Mouse (Mus musculus): Measurements from ENCODE around the gene Fam189b. TPM values are rescaled to one million over a fixed set of nuclear protein-coding genes. Genes with fewer than 3 reads are reported as not detected.

The Fam189b gene
- total and polyA plus RNA-seq, 3 experiments: 1.1 to 8.4 (median 2.2) TPM

DNA sequence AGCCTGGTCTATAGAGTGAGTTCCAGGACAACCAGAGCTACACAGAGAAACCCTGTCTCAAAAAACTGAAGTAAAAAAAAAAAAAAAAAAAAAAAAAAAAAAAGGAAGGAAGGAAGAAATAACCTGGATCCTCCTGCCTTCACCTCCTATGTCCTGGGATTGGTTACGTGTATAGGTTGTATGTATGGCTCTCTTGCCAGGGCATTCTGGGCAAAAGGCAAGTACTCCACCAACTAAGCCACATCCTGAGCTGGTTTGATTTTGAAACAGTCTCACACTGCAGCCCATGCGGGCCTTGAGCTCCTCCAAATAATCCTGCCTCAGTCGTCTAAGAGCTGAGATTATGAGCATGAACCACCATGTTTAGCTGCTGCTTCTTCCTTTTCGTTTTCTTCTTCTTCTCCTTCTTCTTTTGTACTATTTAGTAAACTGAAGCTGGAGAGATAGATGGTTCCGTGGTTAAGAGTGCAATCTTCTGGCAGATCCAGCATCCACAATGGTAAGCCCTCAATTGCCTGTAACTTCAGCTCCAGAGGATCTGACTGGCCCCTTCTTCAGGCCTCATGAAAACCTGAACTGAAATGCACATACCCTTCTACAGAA, 19.2 kb upstream of the Fam189b start:
- in situ Hi-C loops (cut with MboI; ENCODE audit: low pct_ligation_motif_present, low pct_unique_long_range_greater_than_20kb, low sequenced_read_pairs): no loop called here
- Histone ChIP-seq H3K79me2 (replicated peaks; ENCODE audit: control insufficient read depth, extremely low read depth, insufficient read depth, poor library complexity, severe bottlenecking) (peaks cover 22% of the 10 kb centered on the region), H3K27ac (ENCODE audit: insufficient read depth, low read depth) (peak overlapping the region; percentile 38; the same call in 1 of the 2 replicates), H3K4me3 (replicated peaks in 1 of 3; ENCODE audit: low read depth in 2 of 3, low read length in 2 of 3, poor library complexity in 1 of 3) (peak overlapping the region; percentile 42 to 84 (median 81)), H3K9me3 (replicated peaks; ENCODE audit: low read length) (no peaks in the 10 kb centered on the region), H3K4me2 (ENCODE audit: insufficient read depth, low read depth, poor library complexity, severe bottlenecking) (peak overlapping the region; percentile 95), H3K4me1 (ENCODE audit: control insufficient read depth in 1 of 2, insufficient read depth in 2 of 2) (peaks cover 8 to 41% of the 10 kb centered on the region in 2 experiments), H3K9ac (ENCODE audit: insufficient read depth, low read depth) (peak overlapping the region; percentile 84), H3K27me3 (replicated peaks) (no peaks in the 10 kb centered on the region), H3K36me3 (replicated peaks in 1 of 2; ENCODE audit: control insufficient read depth in 1 of 2, insufficient read depth in 1 of 2, low read length in 1 of 2) (peaks cover 20 to 25% of the 10 kb centered on the region in 2 experiments)
- DNase-seq (ENCODE audit: extremely low read depth): peak; percentile 27
- no peak for TF ChIP-seq KAT2A (IDR thresholded peaks at IDR 0.05; ENCODE audit: insufficient replicate concordance, low read length)
- no peak for TF ChIP-seq CTCF (conservative IDR thresholded peaks at IDR 0.05 in 1 of 2, IDR thresholded peaks at IDR 0.05 in 1 of 2; ENCODE audit: low read depth in 2 of 2, low read length in 2 of 2)
- TF ChIP-seq NELFE (IDR thresholded peaks at IDR 0.05; ENCODE audit: low read depth, low read length): no peak
- TF ChIP-seq ZNF384 (IDR thresholded peaks at IDR 0.05; ENCODE audit: low read depth, low read length): peak; percentile 82
- TF ChIP-seq POLR2A (IDR thresholded peaks at IDR 0.05; ENCODE audit: low read depth, low read length): 0 out of 2 replicates have a peak, but pooled peaks have one; percentile 21
- TF ChIP-seq ZKSCAN1 (IDR thresholded peaks at IDR 0.05; ENCODE audit: borderline replicate concordance, low read depth, low read length): no peak
- no peak for TF ChIP-seq RCOR1 (conservative IDR thresholded peaks at IDR 0.05; ENCODE audit: low read depth, low read length)
- no peak for TF ChIP-seq PAX5 (IDR thresholded peaks at IDR 0.05; ENCODE audit: low read length)
- no peak for TF ChIP-seq HCFC1 (IDR thresholded peaks at IDR 0.05; ENCODE audit: low read depth, low read length)
- 0 out of 2 replicates have a peak, but pooled peaks have one; percentile 28 for TF ChIP-seq SIN3A (IDR thresholded peaks at IDR 0.05; ENCODE audit: low read length)
- no peak for TF ChIP-seq JUN (IDR thresholded peaks at IDR 0.05; ENCODE audit: insufficient read depth, low read depth, low read length)
- no peak for TF ChIP-seq EP300 (IDR thresholded peaks at IDR 0.05; ENCODE audit: low read length)
- TF ChIP-seq MEF2A (IDR thresholded peaks at IDR 0.05; ENCODE audit: borderline replicate concordance, low read depth, low read length): no peak
- dilution Hi-C loops (cut with MboI; ENCODE audit: extremely low pct_ligation_motif_present, extremely low pct_unique_long_range_greater_than_20kb, low sequenced_read_pairs): no loop called here

DNA sequence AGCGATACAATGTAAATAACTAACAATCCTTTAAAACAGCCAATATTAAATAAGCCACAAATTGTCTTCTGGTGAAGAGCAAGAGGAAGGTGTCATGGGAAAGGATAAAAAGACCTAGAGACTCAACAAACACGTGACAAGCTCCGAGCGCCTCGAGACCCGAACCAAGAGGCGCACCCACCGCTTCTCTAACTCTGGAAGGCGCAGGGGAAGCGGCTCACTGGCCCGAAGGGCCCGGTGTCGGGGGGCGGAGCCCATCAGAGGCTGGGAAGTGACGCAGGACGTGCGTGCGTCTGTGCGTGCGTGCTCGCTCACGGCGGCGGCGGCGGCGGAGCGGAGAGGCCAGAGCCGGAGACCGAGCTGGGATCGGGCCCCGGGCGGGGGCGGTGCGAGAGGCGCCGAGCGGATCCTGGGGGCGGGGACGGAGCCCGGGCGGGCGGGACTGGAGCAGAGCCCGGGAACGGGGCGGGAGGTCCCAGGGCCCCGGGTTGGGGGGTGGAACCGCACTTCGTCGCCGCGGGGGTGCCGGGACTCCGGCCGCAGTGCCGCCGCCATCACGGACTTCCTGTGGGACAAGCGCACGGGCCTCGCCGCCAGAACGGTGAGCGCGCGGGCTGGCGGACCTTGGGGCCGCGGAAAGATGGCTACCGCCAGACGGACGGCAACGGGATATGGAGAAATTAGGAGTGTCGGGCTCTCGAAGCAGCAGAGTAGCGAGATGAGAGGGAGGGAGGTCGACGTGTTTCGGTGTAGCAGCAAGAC, 18.3 kb upstream of the Fam189b start, which contains the start of gene Clk2:
TSS of gene Clk2 (plus strand) at position 290 of the 762 bp plus-strand sequence.
- Histone ChIP-seq H3K4me3 (replicated peaks in 1 of 3; ENCODE audit: low read depth in 2 of 3, low read length in 2 of 3, poor library complexity in 1 of 3) (peak within 1 kb of the TSS; percentile 76 to 84 (median 81)), H3K4me1 (ENCODE audit: control insufficient read depth in 1 of 2, insufficient read depth in 2 of 2) (peaks cover 8 to 33% of the 10 kb centered on the region in 2 experiments), H3K27ac (ENCODE audit: insufficient read depth, low read depth) (peak within 1 kb of the TSS; percentile 71), H3K4me2 (ENCODE audit: insufficient read depth, low read depth, poor library complexity, severe bottlenecking) (peak within 1 kb of the TSS; percentile 95), H3K9me3 (replicated peaks; ENCODE audit: low read length) (no peaks in the 10 kb centered on the region), H3K79me2 (replicated peaks; ENCODE audit: control insufficient read depth, extremely low read depth, insufficient read depth, poor library complexity, severe bottlenecking) (peaks cover 22% of the 10 kb centered on the region), H3K9ac (ENCODE audit: insufficient read depth, low read depth) (peak within 1 kb of the TSS; percentile 84), H3K36me3 (replicated peaks in 1 of 2; ENCODE audit: control insufficient read depth in 1 of 2, insufficient read depth in 1 of 2, low read length in 1 of 2) (peaks cover 29 to 34% of the 10 kb centered on the region in 2 experiments), H3K27me3 (replicated peaks) (no peaks in the 10 kb centered on the region)
- in situ Hi-C loops (cut with MboI; ENCODE audit: low pct_ligation_motif_present, low pct_unique_long_range_greater_than_20kb, low sequenced_read_pairs): no loop called here
- dilution Hi-C loops (cut with MboI; ENCODE audit: extremely low pct_ligation_motif_present, extremely low pct_unique_long_range_greater_than_20kb, low sequenced_read_pairs): no loop called here
- DNase-seq (ENCODE audit: extremely low read depth): peak; percentile 95
- 0 out of 2 replicates have a peak, but pooled peaks have one; percentile 73 for TF ChIP-seq UBTF (IDR thresholded peaks at IDR 0.05; ENCODE audit: low read depth, low read length)
- TF ChIP-seq CHD1 (IDR thresholded peaks at IDR 0.05; ENCODE audit: low read depth, low read length): peak; percentile 64; the same call in 1 of the 2 replicates
- TF ChIP-seq ZNF384 (IDR thresholded peaks at IDR 0.05; ENCODE audit: low read depth, low read length): no peak
- peak; percentile 92 for TF ChIP-seq NELFE (IDR thresholded peaks at IDR 0.05; ENCODE audit: low read depth, low read length)
- peak; percentile 50; the same call in 1 of the 2 replicates for TF ChIP-seq USF2 (conservative IDR thresholded peaks at IDR 0.05; ENCODE audit: low read depth, low read length)
- TF ChIP-seq PAX5 (IDR thresholded peaks at IDR 0.05; ENCODE audit: low read length): no peak
- peak; percentile 85 for TF ChIP-seq ZMIZ1 (IDR thresholded peaks at IDR 0.05; ENCODE audit: low read depth, low read length)
- TF ChIP-seq TCF12 (IDR thresholded peaks at IDR 0.05; ENCODE audit: low read depth, low read length): peak; percentile 86
- TF ChIP-seq ZC3H11A (IDR thresholded peaks at IDR 0.05; ENCODE audit: low read depth, low read length): no peak
- peak; percentile 67 for TF ChIP-seq NRF1 (IDR thresholded peaks at IDR 0.05; ENCODE audit: low read depth, low read length)
- peak; percentile 83 for TF ChIP-seq MAX (IDR thresholded peaks at IDR 0.05; ENCODE audit: low read length)
- no peak for TF ChIP-seq JUND (conservative IDR thresholded peaks at IDR 0.05; ENCODE audit: low read depth, low read length)
- peak; percentile 90 for TF ChIP-seq MXI1 (IDR thresholded peaks at IDR 0.05; ENCODE audit: low read depth, low read length)
- no peak for TF ChIP-seq MEF2A (IDR thresholded peaks at IDR 0.05; ENCODE audit: borderline replicate concordance, low read depth, low read length)
- 0 out of 2 replicates have a peak, but pooled peaks have one; percentile 66 for TF ChIP-seq KAT2A (IDR thresholded peaks at IDR 0.05; ENCODE audit: insufficient replicate concordance, low read length)
- TF ChIP-seq ELF1 (IDR thresholded peaks at IDR 0.05; ENCODE audit: low read depth, low read length): peak; percentile 47; the same call in 1 of the 2 replicates
- peak; percentile 56 for TF ChIP-seq USF1 (IDR thresholded peaks at IDR 0.05; ENCODE audit: low read depth, low read length)
- no peak; the same call in none of the 2 replicates for TF ChIP-seq IRF4 (IDR thresholded peaks at IDR 0.05; ENCODE audit: low read depth, low read length)
- TF ChIP-seq SIN3A (IDR thresholded peaks at IDR 0.05; ENCODE audit: low read length): peak; percentile 81
- TF ChIP-seq ZKSCAN1 (IDR thresholded peaks at IDR 0.05; ENCODE audit: borderline replicate concordance, low read depth, low read length): no peak
- TF ChIP-seq MYC (IDR thresholded peaks at IDR 0.05; ENCODE audit: low read depth, low read length): 0 out of 2 replicates have a peak, but pooled peaks have one; percentile 24
- no peak for TF ChIP-seq CTCF (conservative IDR thresholded peaks at IDR 0.05 in 1 of 2, IDR thresholded peaks at IDR 0.05 in 1 of 2; ENCODE audit: low read depth in 2 of 2, low read length in 2 of 2)
- peak; percentile 79 for TF ChIP-seq TBP (conservative IDR thresholded peaks at IDR 0.05; ENCODE audit: low read depth, low read length)
